In genomic region chr11:24079392-24080391, GRCm38 (mm10) we compare ENCODE assay signal across 9 mouse cellular contexts. TPM values are rescaled to one million over a fixed set of nuclear protein-coding genes. Genes with fewer than 3 reads are reported as not detected.
DNase-seq lines count a peak whose midpoint lies in the region; ATAC-seq and TF ChIP-seq lines count a peak whose summit lies in the region.
"Had no signal": no experiment of that assay in that cellular context is flagged by ENCODE, and none has a peak within 500 bp of the region (broad histone marks: within the 10 kb centered on the region; RNA-seq: fewer than 3 reads in every experiment).

No protein-coding gene starts in this region.

- no peak for ATAC-seq in heart, embryonic 15.5 days (replicated peaks; ENCODE audit: insufficient number of reproducible peaks, insufficient read depth, low FRiP score, low read depth)
- no peak for ATAC-seq in erythroid progenitor cell, adult 5-6 weeks (replicated peaks; ENCODE audit: low FRiP score, poor library complexity, severe bottlenecking)

- H3K9me3 ChIP-seq in heart, embryonic 15.5 days (replicated peaks): no peaks in the 10 kb centered on the region

- no peaks in the 10 kb centered on the region for H3K79me2 ChIP-seq in macrophage (ENCODE audit: inconsistent target)

- no peak for TF ChIP-seq POLR2A in spleen, adult 2 months (IDR thresholded peaks at IDR 0.05; ENCODE audit: low read depth, low read length)

- peaks cover 40% of the 10 kb centered on the region for H3K4me1 ChIP-seq in heart, embryonic 15.5 days (replicated peaks)
- peaks cover 2% of the 10 kb centered on the region; the same call in 1 of the 2 replicates for H3K4me1 ChIP-seq in spleen, adult 2 months (ENCODE audit: control insufficient read depth, insufficient read depth, insufficient read length)

- H3K27me3 ChIP-seq in heart, embryonic 15.5 days: peaks cover 3% of the 10 kb centered on the region; the same call in 1 of the 2 replicates
- peaks cover 4% of the 10 kb centered on the region; the same call in 1 of the 2 replicates for H3K27me3 ChIP-seq in spleen, adult 2 months (ENCODE audit: control insufficient read depth, insufficient read depth, low read length)

- no peak for TF ChIP-seq CTCF in spleen, adult 2 months (IDR thresholded peaks at IDR 0.05; ENCODE audit: extremely low read depth, insufficient read depth, insufficient read length, insufficient replicate concordance)

- peak; percentile 78 for DNase-seq in right cerebral cortex, adult 18-20 months
- DNase-seq in right cerebral cortex, postnatal 4 days: no peak
- peak; percentile 78 for DNase-seq in embryo, embryonic 9.5 days (ENCODE audit: extremely low spot score)
- peak; percentile 61 for DNase-seq in layer of hippocampus, adult 9-11 months
- DNase-seq in spleen, adult 2 months (ENCODE audit: low read depth in 1 of 2, low spot score in 2 of 2): peak in 1 of 2 experiments; percentile 36

- peak overlapping the region; percentile 64 for H3K9ac ChIP-seq in heart, embryonic 15.5 days

- H3K27ac ChIP-seq in heart, embryonic 15.5 days: peak overlapping the region; percentile 92
- H3K27ac ChIP-seq in macrophage: no peak overlapping the region
- peak overlapping the region; percentile 96 for H3K27ac ChIP-seq in spleen, adult 2 months (ENCODE audit: insufficient read depth, low read length)

- H3K4me2 ChIP-seq in heart, embryonic 15.5 days: peak overlapping the region; percentile 89

- under 1% methylated on average over 43 of the region's 43 CpGs for WGBS in heart, embryonic 15.5 days
- under 1% methylated on average over 42 of the region's 43 CpGs for WGBS in macrophage (ENCODE audit: missing documents)
- under 1% methylated on average over 43 of the region's 43 CpGs for WGBS in spleen, adult 2 months

- H3K4me3 ChIP-seq in heart, embryonic 15.5 days: peak overlapping the region; percentile 62
- peak overlapping the region; percentile 20 for H3K4me3 ChIP-seq in macrophage (ENCODE audit: inconsistent target)
- peak overlapping the region; percentile 70 for H3K4me3 ChIP-seq in spleen, adult 2 months (ENCODE audit: extremely low read depth, insufficient read depth, insufficient read length)

- H3K36me3 ChIP-seq in heart, embryonic 15.5 days: no peaks in the 10 kb centered on the region
- no peaks in the 10 kb centered on the region for H3K36me3 ChIP-seq in macrophage (ENCODE audit: inconsistent target)
- H3K36me3 ChIP-seq in spleen, adult 2 months (ENCODE audit: control insufficient read depth, insufficient read depth, low read length): peaks cover 4% of the 10 kb centered on the region; the same call in 1 of the 2 replicates

RNA-seq across cellular contexts. Expression of gene Bcl11a, which starts 1.8 kb away (rescaled TPM):
- polyA plus RNA-seq in heart, embryonic 15.5 days (2015; fragmentation: Nextera tagmentation; extraction: Ambion mirVana): 14.0 and 15.5 TPM in 2 replicates
- 1 to 10 TPM in 2 of 26 experiments, under 1 TPM in 23, not detected in 1; 0.19 to 2.5 (median 0.43) TPM for total RNA-seq in macrophage (2018; cell fraction: chromatin; rRNA removed)
- total RNA-seq in macrophage (2018; cell fraction: cytosol; rRNA removed): 1 to 10 TPM in 1 of 26 experiments, under 1 TPM in 25; 0.03 to 1.0 (median 0.21) TPM
- total RNA-seq in macrophage (2018; cell fraction: nucleus; rRNA removed): 1 to 10 TPM in 12 of 26 experiments, under 1 TPM in 14; 0.31 to 6.8 (median 0.94) TPM
- polyA plus RNA-seq in macrophage (2018): 0.05 to 0.32 TPM (median 0.10 TPM) in 3 replicates
- polyA plus RNA-seq in spleen, adult 2 months (2012; rRNA removed): 24.2 and 26.2 TPM in 2 replicates
- total RNA-seq in erythroid progenitor cell, adult 5-6 weeks (2015; ENCODE audit: low replicate concordance): 20.5 and 23.5 TPM in 2 replicates
- total RNA-seq in erythroid progenitor cell, adult 5-6 weeks (2017; ENCODE audit: low replicate concordance): 7.4 and 12.9 TPM in 2 replicates

RNA-seq across cellular contexts. Expression of gene A830031A19Rik, which starts 4.8 kb away (rescaled TPM):
- not detected in 2 replicates for polyA plus RNA-seq in heart, embryonic 15.5 days (2015; fragmentation: Nextera tagmentation; extraction: Ambion mirVana)
- not detected for total RNA-seq in macrophage (2018; cell fraction: chromatin; rRNA removed)
- total RNA-seq in macrophage (2018; cell fraction: cytosol; rRNA removed): not detected
- total RNA-seq in macrophage (2018; cell fraction: nucleus; rRNA removed): not detected
- polyA plus RNA-seq in macrophage (2018): not detected in 3 replicates
- polyA plus RNA-seq in spleen, adult 2 months (2012; rRNA removed): not detected in 2 replicates
- total RNA-seq in erythroid progenitor cell, adult 5-6 weeks (2015; ENCODE audit: low replicate concordance): not detected in 2 replicates
- total RNA-seq in erythroid progenitor cell, adult 5-6 weeks (2017; ENCODE audit: low replicate concordance): not detected in 2 replicates
- total RNA-seq: common myeloid progenitor, adult 5-6 weeks had no signal

Comparison
In these comparisons a context has a peak if more than half of its experiments do, and no peak if none do; other contexts are left out.
1. H3K4me3 ChIP-seq: peak in every context shown above with its lines; median percentile 70 in spleen, adult 2 months; 62 in heart, embryonic 15.5 days; 20 in macrophage.
2. RNA of gene Bcl11a, which starts 1.8 kb away (polyA plus RNA-seq): 24.2 to 26.2 TPM in spleen, adult 2 months and 14.0 to 15.5 TPM in heart, embryonic 15.5 days; 0.05 to 0.32 TPM in macrophage; every median in the first group is over 10 times any median in the second.